Mouse (Mus musculus): ENCODE data around the gene Stt3b. TPM values are rescaled to one million over a fixed set of nuclear protein-coding genes. Genes with fewer than 3 reads are reported as not detected.
A peak's percentile ranks its signal among the peaks of the same experiment; 100 is the strongest.
"Not testable (repeated sequence)": the region's sequence is repeated elsewhere in the genome, so short reads cannot be mapped to it uniquely, and the experiment has no call there.

Gene Stt3b
- polyA plus RNA-seq, 1 experiment from 2014 or later, result 55.6 TPM

- DNase-seq (ENCODE audit: low spot score), result no peak
Observed at GRCm38 (mm10) chr9:115318621-115319375, 8.6 kb upstream of the Stt3b start.

DNA sequence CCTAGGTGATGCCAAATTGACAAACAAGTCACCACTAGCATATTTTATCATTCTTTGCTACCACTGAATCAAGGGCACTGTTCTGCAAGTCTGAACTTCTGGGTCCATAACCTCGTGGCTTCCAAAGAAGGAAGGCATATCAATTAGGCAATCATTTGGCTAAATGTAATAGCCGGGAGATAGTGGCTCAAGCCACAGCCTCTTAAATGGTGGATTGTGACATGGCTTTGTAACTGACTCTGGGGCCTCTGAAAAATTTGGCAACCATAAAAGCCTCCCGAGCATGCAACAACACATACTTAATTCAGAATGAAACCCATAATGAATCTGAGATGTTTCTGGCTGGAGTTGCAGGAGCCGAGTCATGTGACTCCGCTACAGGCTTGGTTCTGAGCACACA, 6.8 kb upstream of the Stt3b start:
- no peak for DNase-seq (ENCODE audit: low spot score)

- no peak for DNase-seq (ENCODE audit: low spot score)
Observed at GRCm38 (mm10) chr9:115314556-115314955, 4.3 kb upstream of the Stt3b start.

DNA sequence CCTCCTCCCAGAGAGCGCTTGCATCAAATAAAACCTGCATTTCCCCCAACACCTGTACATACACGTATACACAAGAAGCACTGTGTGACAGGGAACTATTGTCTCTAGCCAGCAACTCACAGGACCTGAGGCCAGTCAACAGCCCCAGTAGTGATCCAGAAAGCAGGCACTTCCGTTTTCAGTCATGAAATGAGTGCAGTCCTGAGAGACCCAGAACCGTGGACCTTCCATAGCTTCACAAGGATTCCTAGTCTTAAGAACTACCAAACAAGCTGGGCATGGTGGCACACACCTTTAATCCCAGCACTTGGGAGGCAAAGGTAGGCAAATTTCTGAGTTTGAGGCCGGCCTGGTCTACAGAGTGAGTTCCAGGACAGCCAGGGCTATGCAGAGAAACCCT, 3.6 kb upstream of the Stt3b start:
- DNase-seq (ENCODE audit: low spot score), result no peak

GRCm38 (mm10) chr9:115311223-115311520, 951 bp upstream of the Stt3b start:
- no peak for DNase-seq (ENCODE audit: low spot score)

- no peak for DNase-seq (ENCODE audit: low spot score)
Observed at GRCm38 (mm10) chr9:115309977-115310345, 260 bp downstream of the Stt3b start.

DNA sequence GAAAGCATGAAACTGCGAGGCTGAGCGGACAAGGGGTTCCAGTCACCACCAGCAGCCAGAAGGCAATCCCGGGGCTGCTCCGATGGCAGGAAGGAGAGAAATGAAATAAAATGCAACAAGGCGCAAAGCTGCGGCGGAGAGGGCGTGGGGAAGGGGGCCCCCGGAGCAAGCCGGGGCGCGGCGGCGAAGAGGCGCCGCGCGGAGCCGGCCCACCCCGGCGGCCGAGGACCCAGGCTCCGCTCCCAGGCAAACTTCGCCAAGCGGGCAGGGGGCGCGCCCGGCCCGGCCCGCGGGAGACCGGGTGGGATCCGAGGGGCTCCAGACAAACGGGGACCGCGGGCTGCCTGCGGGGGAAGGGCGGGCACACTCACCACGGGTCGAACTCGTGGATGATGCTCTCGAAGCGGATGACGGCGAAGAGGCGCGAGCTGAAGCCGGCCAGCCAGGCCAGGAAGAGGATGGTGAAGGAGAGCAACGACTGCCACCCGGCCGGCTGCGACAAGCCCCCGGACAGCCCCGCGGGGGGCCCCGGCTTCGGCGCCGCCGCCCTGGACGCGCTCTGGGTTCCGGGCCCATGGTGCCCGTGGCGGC, 745 bp downstream of the Stt3b start:
- peak; percentile 63 for DNase-seq (ENCODE audit: low spot score)

DNA sequence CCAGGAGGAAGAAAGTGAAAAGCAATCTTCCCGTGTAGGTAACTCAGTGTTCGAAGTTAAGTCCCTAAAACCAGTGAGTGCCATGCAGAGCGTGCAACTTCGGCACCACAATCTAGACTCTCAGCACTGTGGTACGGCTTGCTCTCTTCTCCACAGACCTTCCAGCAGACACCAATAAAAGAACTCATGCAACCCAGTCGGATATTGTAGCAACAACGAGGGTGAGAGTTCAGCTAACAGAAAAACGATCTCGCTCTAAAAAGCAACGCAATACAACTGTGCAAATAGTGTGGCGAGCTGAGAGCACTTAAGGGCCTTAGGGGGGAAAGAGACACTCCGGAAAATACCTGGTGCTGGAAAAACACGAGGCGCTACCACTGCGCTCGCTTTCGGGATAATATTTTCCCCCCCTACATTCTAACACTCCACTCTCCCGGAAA, 1.3 kb downstream of the Stt3b start:
- peak; percentile 51 for DNase-seq (ENCODE audit: low spot score)

GRCm38 (mm10) chr9:115308401-115308800, 1.8 kb downstream of the Stt3b start:
- no peak for DNase-seq (ENCODE audit: low spot score)

DNA sequence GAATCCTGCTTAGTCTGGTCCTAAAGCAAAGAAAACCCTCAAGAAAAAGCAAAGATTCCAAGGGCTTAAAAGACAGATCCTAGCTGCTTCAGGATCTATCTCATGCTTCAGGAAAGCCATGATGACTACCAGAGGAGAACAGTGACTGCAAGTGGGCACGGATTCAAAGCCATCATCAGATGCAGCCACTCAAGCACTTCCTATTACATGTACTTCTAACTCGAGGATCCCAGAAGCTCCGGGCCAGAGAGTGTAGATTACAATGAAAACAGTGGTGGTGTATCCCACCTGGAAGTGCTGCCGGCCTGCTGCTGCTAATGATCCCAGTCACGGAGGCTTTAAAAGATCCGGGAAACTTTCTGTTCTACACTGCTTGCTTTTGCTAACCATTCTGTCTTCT, 4.0 kb downstream of the Stt3b start:
- DNase-seq (ENCODE audit: low spot score), result no peak

DNA sequence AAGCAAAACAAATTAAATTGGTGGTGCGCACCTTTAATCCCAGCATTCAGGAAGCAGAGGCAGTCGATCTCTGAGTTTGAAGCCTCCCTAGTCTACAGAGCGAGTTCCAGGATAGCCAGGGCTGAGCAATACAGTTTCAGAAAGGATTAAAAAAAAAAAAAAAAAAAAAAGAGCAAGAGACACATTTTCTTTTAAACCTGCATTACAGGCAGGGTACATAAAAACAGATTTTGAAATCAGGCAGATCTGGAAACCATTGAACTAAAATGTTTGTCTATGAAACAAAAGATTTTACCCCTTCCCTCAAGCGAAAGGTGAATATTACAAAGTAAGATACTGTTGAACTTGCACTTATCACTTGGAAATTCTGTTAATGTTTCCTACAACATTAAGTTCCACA, 6.1 kb downstream of the Stt3b start:
- no peak for DNase-seq (ENCODE audit: low spot score)

DNA sequence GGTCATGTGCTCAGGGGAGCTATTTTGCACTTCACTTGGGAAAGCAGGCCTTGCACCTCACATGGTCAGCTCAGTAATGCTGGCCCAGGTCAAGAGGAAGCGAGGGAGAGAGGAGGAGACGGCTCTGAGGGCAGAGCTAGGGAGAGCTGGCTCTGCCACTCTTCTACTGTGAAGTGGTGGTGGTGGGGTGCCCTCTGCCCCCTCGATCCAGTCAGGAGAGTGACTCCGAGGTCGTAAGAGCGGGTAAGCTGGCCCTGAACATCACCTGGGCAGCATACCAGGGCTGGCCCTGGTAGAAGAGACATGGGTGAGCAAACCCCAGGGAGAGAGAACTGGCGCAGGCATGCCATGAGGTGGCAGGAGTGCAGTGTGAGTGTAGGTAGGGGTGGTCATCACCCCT, 8.6 kb downstream of the Stt3b start:
- no peak for DNase-seq (ENCODE audit: low spot score)

DNA sequence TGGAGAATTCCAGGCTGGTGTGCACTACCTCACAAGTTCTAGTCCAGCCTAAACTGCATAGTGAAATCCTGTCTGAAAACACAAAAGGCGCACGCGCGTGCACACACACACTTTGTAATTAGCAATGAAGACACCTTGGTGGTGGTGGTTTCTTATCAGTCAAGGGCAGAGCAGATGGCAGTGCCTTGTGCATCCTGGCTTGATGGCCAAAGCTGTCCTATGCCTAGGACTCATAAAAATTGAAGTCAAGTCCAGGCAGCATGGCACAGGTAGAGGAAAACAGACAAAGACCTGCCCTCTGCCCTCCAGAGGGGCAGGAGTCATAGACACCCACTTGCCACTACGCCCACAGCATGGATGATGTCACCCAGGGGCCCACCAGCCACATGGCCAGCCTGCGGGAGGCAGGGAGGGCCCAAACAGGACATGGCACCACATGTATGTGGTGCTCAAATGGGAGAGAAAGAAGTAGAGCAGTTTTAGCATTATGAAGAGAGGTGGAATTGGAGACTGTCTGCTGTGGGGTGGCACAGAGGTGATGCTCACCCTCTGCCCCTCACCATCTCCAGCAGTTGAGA, 9.1 kb downstream of the Stt3b start:
- DNase-seq (ENCODE audit: low spot score), result no peak

DNA sequence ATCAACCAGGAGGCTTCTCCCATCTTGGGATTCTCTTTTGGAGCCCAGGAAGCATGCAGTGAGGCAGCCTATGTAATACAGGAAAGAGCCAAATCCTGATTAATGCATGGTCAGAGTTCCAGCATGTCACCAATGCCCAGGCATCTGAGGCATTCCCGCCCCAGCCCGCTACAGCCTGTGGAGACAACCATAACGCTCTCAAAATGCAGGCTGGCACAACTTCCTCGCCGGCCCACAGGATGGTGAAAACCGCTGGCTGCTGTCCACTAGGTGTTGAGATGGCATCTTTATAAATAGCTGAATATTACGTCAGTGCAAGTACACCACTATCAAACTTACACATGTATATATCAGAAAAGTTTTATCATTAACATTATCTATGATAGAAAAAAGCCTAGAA, 13.5 kb downstream of the Stt3b start:
- DNase-seq (ENCODE audit: low spot score), result no peak

DNA sequence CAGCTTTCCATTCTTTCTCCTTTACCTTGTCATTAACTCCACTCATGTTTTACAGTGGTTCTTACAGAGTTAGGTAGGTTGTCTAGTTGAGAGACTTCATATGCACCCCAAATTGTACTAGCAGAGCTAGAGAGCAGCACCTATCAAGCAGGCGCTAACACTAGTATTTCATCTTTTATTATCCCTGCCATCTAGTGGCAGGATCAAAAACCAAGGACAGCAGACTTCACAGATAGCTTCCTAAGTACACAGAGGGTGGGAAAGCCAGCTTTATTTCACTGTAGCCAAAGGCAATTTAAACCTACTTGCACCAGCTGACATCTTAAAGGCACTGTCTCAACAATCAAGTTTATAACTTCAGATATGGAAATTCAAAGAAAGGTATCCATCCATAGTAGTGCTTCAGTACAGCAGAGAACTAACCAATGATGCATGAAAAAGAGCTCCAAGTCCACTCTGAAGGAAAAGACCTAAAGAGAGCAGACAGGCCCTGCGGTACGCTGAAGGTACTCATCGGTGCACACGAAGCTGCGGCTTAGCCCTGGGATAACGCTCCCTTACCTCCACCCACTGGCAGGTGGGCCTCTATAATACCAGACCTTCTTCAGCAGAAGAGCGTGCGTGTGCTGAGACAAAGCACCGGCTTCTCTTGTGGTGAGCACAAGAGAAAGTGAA, 16.2 kb downstream of the Stt3b start:
- peak; percentile 21 for DNase-seq (ENCODE audit: low spot score)

- no peak for DNase-seq (ENCODE audit: low spot score)
Observed at GRCm38 (mm10) chr9:115287774-115288434, 22.3 kb downstream of the Stt3b start.

DNA sequence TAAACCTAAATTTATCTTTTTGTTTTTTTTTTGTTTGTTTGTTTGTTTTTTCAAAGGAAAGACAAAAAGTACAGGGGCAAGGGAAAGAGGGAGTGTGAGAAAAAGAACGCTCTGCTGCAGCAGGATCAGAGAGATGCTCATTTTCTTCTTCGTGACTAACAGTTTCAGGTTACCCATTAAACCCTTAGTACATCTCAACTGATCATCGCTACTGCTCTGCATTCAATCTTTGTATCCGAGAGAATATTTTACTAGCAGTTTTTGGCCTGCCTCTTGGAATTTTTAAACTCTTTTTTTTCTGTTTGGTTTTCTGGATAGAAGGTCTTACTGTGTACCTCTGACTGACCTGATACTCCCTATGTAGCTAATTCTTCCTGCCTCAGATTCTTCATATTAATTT, 25.8 kb downstream of the Stt3b start:
- no peak for DNase-seq (ENCODE audit: low spot score)

DNA sequence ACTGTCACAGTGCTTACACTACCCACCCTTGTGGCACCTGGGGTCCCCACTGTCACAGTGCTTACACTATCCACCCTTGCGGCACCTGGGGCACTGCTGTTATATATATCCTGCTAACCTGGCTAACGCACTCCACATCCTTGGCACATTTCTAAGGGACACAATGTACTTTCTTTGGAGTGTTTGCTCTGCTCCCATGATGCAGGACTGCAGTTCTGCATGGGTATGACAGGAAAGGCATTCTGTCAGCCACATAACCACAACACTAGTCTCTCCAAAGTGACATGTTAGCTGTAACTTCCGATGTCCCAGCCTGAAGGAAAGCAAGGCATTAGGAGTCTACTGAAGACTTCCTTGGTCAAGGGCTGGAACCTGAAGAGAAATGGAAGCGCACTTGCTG, 26.8 kb downstream of the Stt3b start:
- no peak for DNase-seq (ENCODE audit: low spot score)

GRCm38 (mm10) chr9:115278641-115279040, 31.6 kb downstream of the Stt3b start:
- no peak for DNase-seq (ENCODE audit: low spot score)

DNA sequence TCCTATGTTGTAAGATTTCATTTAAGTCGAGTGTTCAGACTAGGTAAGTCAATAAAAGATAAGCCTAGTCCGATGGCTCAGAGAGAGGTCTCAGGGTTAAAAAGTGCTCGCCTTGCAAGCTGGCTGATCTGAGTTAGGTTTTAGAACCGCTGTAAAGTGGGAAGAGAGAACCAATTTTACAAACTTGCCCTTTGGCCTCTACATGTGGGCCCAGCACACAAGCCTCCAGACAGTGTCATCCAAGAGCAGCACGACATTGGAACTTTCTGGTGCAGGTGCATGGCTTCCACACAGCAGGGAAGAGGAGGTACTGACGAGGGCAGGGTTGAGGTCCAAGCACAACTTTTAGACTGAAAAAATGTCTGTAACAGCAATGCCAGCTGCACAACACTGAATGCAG, 35.4 kb downstream of the Stt3b start:
- DNase-seq (ENCODE audit: low spot score), result no peak

DNA sequence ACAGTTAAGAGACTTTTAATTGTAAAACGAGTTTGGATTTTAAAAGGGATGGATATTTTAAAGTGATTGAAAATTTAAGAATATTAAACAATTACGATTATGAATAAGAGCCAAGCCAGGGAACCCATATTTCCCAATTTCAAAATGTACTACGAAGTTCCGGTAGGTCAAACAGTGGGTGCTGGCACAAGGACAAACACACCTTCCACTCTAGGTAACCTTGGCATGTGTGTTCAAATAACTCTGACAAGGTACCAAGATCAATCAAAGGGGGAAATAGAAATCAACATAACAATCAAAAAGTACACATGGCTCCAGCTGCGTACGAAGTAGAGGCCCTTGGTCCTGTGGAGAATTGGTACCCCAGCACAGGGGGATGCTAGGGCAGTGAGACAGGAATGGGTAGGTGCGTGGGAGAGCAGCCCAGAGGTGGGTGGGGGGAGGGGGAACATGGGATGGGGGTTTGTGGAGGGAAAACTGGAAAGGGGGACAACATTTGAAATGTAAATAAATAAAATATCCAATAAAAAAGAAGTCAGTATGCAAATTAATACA, 37.0 kb downstream of the Stt3b start:
- no peak for DNase-seq (ENCODE audit: low spot score)

DNA sequence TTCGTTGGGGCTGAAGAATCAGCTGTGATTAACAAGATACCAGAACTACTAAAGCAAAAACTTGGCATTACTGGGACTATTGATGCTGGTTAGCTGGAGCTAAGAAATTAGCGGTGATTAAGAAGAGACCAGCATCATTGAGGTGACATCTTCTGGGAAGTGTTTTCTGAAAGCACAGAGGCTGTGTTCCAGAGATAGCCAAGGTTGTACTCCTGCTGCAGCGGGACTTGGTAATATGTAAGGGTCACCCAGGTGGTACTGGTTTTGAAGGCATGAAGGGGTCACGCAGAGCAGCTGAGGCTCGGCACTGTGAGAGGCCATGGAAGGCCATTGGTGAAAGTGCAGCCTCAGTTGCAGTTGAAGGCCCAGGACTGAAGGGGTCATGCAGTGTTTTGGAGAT, 37.8 kb downstream of the Stt3b start:
- DNase-seq (ENCODE audit: low spot score), result not testable (repeated sequence)

Measured in thymus, postnatal 0 days (tissue).